Mouse (Mus musculus) limb, embryonic 12.5 days (tissue): ENCODE data around the gene Ccdc38. TPM values are rescaled to one million over a fixed set of nuclear protein-coding genes. Genes with fewer than 3 reads are reported as not detected.
A peak's percentile ranks its signal among the peaks of the same experiment; 100 is the strongest.

Experiments
- ATAC-seq: fragments of 200-750 bp; cut with Nextera tagmentation; 2 replicates; pipeline ENCODE4 v1.8.0; 2017; ENCODE audit warnings: low read depth, moderate TSS enrichment; ENCODE audit not compliant: insufficient number of reproducible peaks, insufficient read depth, low FRiP score, low TSS enrichment
- H3K27ac ChIP-seq: fragments of 300-500 bp; sonication (generic); 2 replicates; pipeline ENCODE4 v1.5.1; 2016; ENCODE audit warnings: mild to moderate bottlenecking, moderate library complexity
- H3K27me3 ChIP-seq: fragments of 300-500 bp; sonication (generic); 2 replicates; pipeline ENCODE4 v1.6.1; 2016; ENCODE audit warnings: mild to moderate bottlenecking, moderate library complexity
- H3K36me3 ChIP-seq: fragments of 300-500 bp; sonication (generic); 2 replicates; pipeline ENCODE4 v1.6.1; 2016; ENCODE audit warnings: mild to moderate bottlenecking, moderate library complexity
- H3K4me1 ChIP-seq: fragments of 300-500 bp; sonication (generic); replicated peaks from 2 replicates; pipeline ENCODE4 v1.6.1; 2016
- H3K4me2 ChIP-seq: fragments of 300-500 bp; sonication (generic); 2 replicates; pipeline ENCODE4 v1.6.1; 2016; ENCODE audit warnings: mild to moderate bottlenecking, moderate library complexity
- H3K4me3 ChIP-seq: fragments of 300-500 bp; sonication (generic); replicated peaks from 2 replicates; pipeline ENCODE4 v1.5.1; 2016; ENCODE audit warnings: mild to moderate bottlenecking
- H3K9ac ChIP-seq: fragments of 300-500 bp; sonication (generic); replicated peaks from 2 replicates; pipeline ENCODE4 v1.6.1; 2016; ENCODE audit warnings: mild to moderate bottlenecking, moderate library complexity
- H3K9me3 ChIP-seq: fragments of 300-500 bp; sonication (generic); 2 replicates; pipeline ENCODE4 v1.6.1; 2016; ENCODE audit warnings: mild to moderate bottlenecking, moderate library complexity
- WGBS: fragments of 180-500 bp; shearing (Covaris S2); methylation state at CpG from one replicate; pipeline ENCODE4 v1.1.7; 2016; 5-methylcytosine and 5-hydroxymethylcytosine counted together
- polyA plus RNA-seq: library from polyadenylated mRNA; unstranded; fragments of >200 nt; fragmentation: Nextera tagmentation; extraction: Ambion mirVana; gene quantifications from 2 replicates; pipeline ENCODE4 v1.2.1, GENCODE M21; 2016

The Ccdc38 gene
- 0.41 and 0.51 TPM in 2 replicates for polyA plus RNA-seq

GRCm38 (mm10) chr10:93540431-93541210 is at the start of gene Ccdc38:
Gene Ccdc38, plus strand, starts transcription at chr10:93540632.
- H3K27ac ChIP-seq = no peak within 1 kb of the TSS
- no peaks in the 10 kb centered on the region for H3K9me3 ChIP-seq
- H3K4me1 ChIP-seq = peaks cover 12% of the 10 kb centered on the region
- H3K9ac ChIP-seq = peak within 1 kb of the TSS; percentile 50
- H3K27me3 ChIP-seq = peaks cover 7% of the 10 kb centered on the region; the same call in 1 of the 2 replicates
- 68% methylated on average over 17 of the region's 17 CpGs for WGBS
- peak within 1 kb of the TSS; percentile 86 for H3K4me2 ChIP-seq
- no peaks in the 10 kb centered on the region for H3K36me3 ChIP-seq
- H3K4me3 ChIP-seq = peak within 1 kb of the TSS; percentile 43
- no peak for ATAC-seq

GRCm38 (mm10) chr10:93500864-93501263 is 39.6 kb upstream of the Ccdc38 start:
- no peak overlapping the region for H3K9ac ChIP-seq
- 22% methylated on average over 10 of the region's 10 CpGs for WGBS
- no peak overlapping the region for H3K4me3 ChIP-seq
- no peaks in the 10 kb centered on the region for H3K9me3 ChIP-seq
- no peak for ATAC-seq
- peaks cover 8% of the 10 kb centered on the region; the same call in 1 of the 2 replicates for H3K4me1 ChIP-seq
- H3K27me3 ChIP-seq = no peaks in the 10 kb centered on the region
- H3K36me3 ChIP-seq = no peaks in the 10 kb centered on the region
- H3K4me2 ChIP-seq = 0 out of 2 replicates have a peak overlapping the region, but pooled peaks have one; percentile 3
- no peak overlapping the region for H3K27ac ChIP-seq

- ATAC-seq = no peak
- no peak overlapping the region for H3K4me3 ChIP-seq
- no peaks in the 10 kb centered on the region for H3K9me3 ChIP-seq
- 0 out of 2 replicates have a peak overlapping the region, but pooled peaks have one; percentile 3 for H3K4me2 ChIP-seq
- H3K4me1 ChIP-seq = peaks cover 8% of the 10 kb centered on the region; the same call in 1 of the 2 replicates
- 82% methylated on average over 10 of the region's 10 CpGs for WGBS
- H3K27ac ChIP-seq = no peak overlapping the region
- no peaks in the 10 kb centered on the region for H3K36me3 ChIP-seq
- H3K27me3 ChIP-seq = no peaks in the 10 kb centered on the region
- H3K9ac ChIP-seq = no peak overlapping the region
Measured at GRCm38 (mm10) chr10:93501346-93501745, 39.1 kb upstream of the Ccdc38 start.

- Histone ChIP-seq H3K4me1 (no peaks in the 10 kb centered on the region), H3K9ac (no peak overlapping the region), H3K4me2 (no peak overlapping the region), H3K27me3 (no peaks in the 10 kb centered on the region), H3K4me3 (no peak overlapping the region), H3K36me3 (no peaks in the 10 kb centered on the region), H3K9me3 (no peaks in the 10 kb centered on the region), H3K27ac (no peak overlapping the region)
- no peak for ATAC-seq
- 82% methylated on average over 7 of the region's 7 CpGs for WGBS
Measured at GRCm38 (mm10) chr10:93508383-93508970, 32.0 kb upstream of the Ccdc38 start.

GRCm38 (mm10) chr10:93509532-93510153 is 30.8 kb upstream of the Ccdc38 start:
- Histone ChIP-seq H3K27me3 (no peaks in the 10 kb centered on the region), H3K4me1 (no peaks in the 10 kb centered on the region), H3K27ac (no peak overlapping the region), H3K4me3 (no peak overlapping the region), H3K9me3 (no peaks in the 10 kb centered on the region), H3K9ac (no peak overlapping the region), H3K36me3 (no peaks in the 10 kb centered on the region), H3K4me2 (no peak overlapping the region)
- no peak for ATAC-seq
- 77% methylated on average over 15 of the region's 15 CpGs for WGBS

GRCm38 (mm10) chr10:93515419-93515818 is 25.0 kb upstream of the Ccdc38 start:
- Histone ChIP-seq H3K27me3 (no peaks in the 10 kb centered on the region), H3K4me1 (no peaks in the 10 kb centered on the region), H3K27ac (no peak overlapping the region), H3K4me3 (no peak overlapping the region), H3K36me3 (no peaks in the 10 kb centered on the region), H3K4me2 (no peak overlapping the region), H3K9ac (no peak overlapping the region), H3K9me3 (no peaks in the 10 kb centered on the region)
- WGBS = 29% methylated on average over 1 of the region's 1 CpGs
- no peak for ATAC-seq

- WGBS = 73% methylated on average over 12 of the region's 12 CpGs
- Histone ChIP-seq H3K27ac (no peak overlapping the region), H3K4me3 (no peak overlapping the region), H3K36me3 (no peaks in the 10 kb centered on the region), H3K27me3 (no peaks in the 10 kb centered on the region), H3K9me3 (no peaks in the 10 kb centered on the region), H3K4me2 (no peak overlapping the region), H3K4me1 (no peaks in the 10 kb centered on the region), H3K9ac (no peak overlapping the region)
- ATAC-seq = no peak
Measured at GRCm38 (mm10) chr10:93515927-93516326, 24.5 kb upstream of the Ccdc38 start.

GRCm38 (mm10) chr10:93517754-93518153 is 22.7 kb upstream of the Ccdc38 start:
- Histone ChIP-seq H3K27ac (no peak overlapping the region), H3K9ac (no peak overlapping the region), H3K4me2 (no peak overlapping the region), H3K27me3 (no peaks in the 10 kb centered on the region), H3K4me3 (no peak overlapping the region), H3K9me3 (no peaks in the 10 kb centered on the region), H3K36me3 (no peaks in the 10 kb centered on the region), H3K4me1 (no peaks in the 10 kb centered on the region)
- WGBS = 51% methylated on average over 4 of the region's 4 CpGs
- no peak for ATAC-seq

- no peak for ATAC-seq
- 86% methylated on average over 4 of the region's 4 CpGs for WGBS
- Histone ChIP-seq H3K4me2 (no peak overlapping the region), H3K9ac (no peak overlapping the region), H3K9me3 (no peaks in the 10 kb centered on the region), H3K36me3 (no peaks in the 10 kb centered on the region), H3K27me3 (no peaks in the 10 kb centered on the region), H3K27ac (no peak overlapping the region), H3K4me1 (no peaks in the 10 kb centered on the region), H3K4me3 (no peak overlapping the region)
Measured at GRCm38 (mm10) chr10:93518186-93518585, 22.2 kb upstream of the Ccdc38 start.

- 86% methylated on average over 2 of the region's 2 CpGs for WGBS
Measured at GRCm38 (mm10) chr10:93518620-93519019, 21.8 kb upstream of the Ccdc38 start.

GRCm38 (mm10) chr10:93519159-93519558 is 21.3 kb upstream of the Ccdc38 start:
- no peaks in the 10 kb centered on the region for H3K27me3 ChIP-seq
- H3K4me2 ChIP-seq = no peak overlapping the region
- H3K4me1 ChIP-seq = no peaks in the 10 kb centered on the region
- 90% methylated on average over 8 of the region's 8 CpGs for WGBS
- no peaks in the 10 kb centered on the region for H3K36me3 ChIP-seq
- no peak overlapping the region for H3K9ac ChIP-seq
- ATAC-seq = no peak
- no peaks in the 10 kb centered on the region for H3K9me3 ChIP-seq
- H3K27ac ChIP-seq = no peak overlapping the region
- H3K4me3 ChIP-seq = no peak overlapping the region

More at GRCm38 (mm10) chr10:93518620-93519019, 21.8 kb upstream of the Ccdc38 start:
- no peak for ATAC-seq
- H3K4me1 ChIP-seq = no peaks in the 10 kb centered on the region
- no peaks in the 10 kb centered on the region for H3K36me3 ChIP-seq
- no peaks in the 10 kb centered on the region for H3K9me3 ChIP-seq
- no peak overlapping the region for H3K4me3 ChIP-seq
- no peak overlapping the region for H3K4me2 ChIP-seq
- H3K27me3 ChIP-seq = no peaks in the 10 kb centered on the region
- no peak overlapping the region for H3K9ac ChIP-seq
- no peak overlapping the region for H3K27ac ChIP-seq
